Mouse (Mus musculus) bone marrow macrophage, adult 2 months (primary cell): Measurements from ENCODE around the gene Hsdl2. TPM values are rescaled to one million over a fixed set of nuclear protein-coding genes. Genes with fewer than 3 reads are reported as not detected.
"Not testable (repeated sequence)": the region's sequence is repeated elsewhere in the genome, so short reads cannot be mapped to it uniquely, and the experiment has no call there.

ENCODE experiments used
- H3K27ac ChIP-seq: 2 replicates; pipeline ENCODE4 v1.5.1; 2012; ENCODE audit warnings: low read depth, low read length; ENCODE audit not compliant: insufficient read depth
- H3K4me1 ChIP-seq: 2 replicates; pipeline ENCODE4 v1.6.1; 2012; ENCODE audit warnings: low read length; ENCODE audit not compliant: control insufficient read depth, insufficient read depth
- H3K4me3 ChIP-seq: 2 replicates; pipeline ENCODE4 v1.5.1; 2012; ENCODE audit warnings: mild to moderate bottlenecking, low read length, moderate library complexity; ENCODE audit not compliant: insufficient read depth
- CTCF ChIP-seq: IDR thresholded peaks from 2 replicates; pipeline ENCODE4 v1.5.1; 2012; ENCODE audit warnings: low read depth, mild to moderate bottlenecking, low read length, moderate library complexity
- POLR2A ChIP-seq: IDR thresholded peaks from 2 replicates; pipeline ENCODE4 v1.6.1; 2012; ENCODE audit warnings: mild to moderate bottlenecking, low read depth, low read length, borderline replicate concordance
- polyA plus RNA-seq: library from polyadenylated mRNA; stranded (reverse); fragments of >200 nt; gene quantifications from 2 replicates; pipeline ENCODE4 v1.2.4, GENCODE M21; 2012; ENCODE audit not compliant: missing spikeins, insufficient read depth, insufficient read length

Hsdl2 gene
- polyA plus RNA-seq, 1 experiment, result 17.1 TPM

DNA sequence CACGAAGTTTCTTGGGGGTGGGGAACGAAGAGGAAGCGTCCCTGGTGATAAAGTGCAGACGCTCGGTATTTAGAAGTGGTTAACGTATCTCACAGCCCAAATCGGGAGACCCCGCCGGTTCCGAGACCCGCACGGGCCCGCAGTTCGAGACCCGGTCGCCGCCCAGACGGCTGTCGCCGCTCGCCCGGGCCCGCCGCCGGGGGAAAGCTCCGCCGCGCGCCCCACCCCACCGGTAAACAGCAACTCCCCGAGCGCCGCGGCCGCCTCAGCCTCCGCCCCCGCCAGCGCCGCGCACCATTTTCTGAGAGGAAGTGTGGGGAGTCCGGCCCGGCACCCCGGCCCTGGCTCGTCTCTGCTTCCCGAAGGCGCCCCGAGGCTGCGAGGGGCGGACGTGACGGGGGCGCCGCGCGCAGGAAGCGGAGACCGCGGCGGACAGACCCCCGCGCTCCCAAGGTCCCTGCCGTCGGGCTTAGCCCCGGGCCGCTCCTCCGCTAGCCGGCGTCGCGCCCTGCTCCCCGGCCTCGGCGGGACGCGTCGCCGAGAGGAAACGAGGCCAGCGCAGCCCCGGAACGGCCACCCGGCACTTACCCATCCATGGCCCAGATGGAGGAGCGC is 32.7 kb upstream of the Hsdl2 start:
- TF ChIP-seq POLR2A (no peak), CTCF (no peak)
- peaks cover 14% of the 10 kb centered on the region for H3K4me1 ChIP-seq
- H3K4me3 ChIP-seq, result peak overlapping the region; percentile 95
- peak overlapping the region; percentile 95 for H3K27ac ChIP-seq

DNA sequence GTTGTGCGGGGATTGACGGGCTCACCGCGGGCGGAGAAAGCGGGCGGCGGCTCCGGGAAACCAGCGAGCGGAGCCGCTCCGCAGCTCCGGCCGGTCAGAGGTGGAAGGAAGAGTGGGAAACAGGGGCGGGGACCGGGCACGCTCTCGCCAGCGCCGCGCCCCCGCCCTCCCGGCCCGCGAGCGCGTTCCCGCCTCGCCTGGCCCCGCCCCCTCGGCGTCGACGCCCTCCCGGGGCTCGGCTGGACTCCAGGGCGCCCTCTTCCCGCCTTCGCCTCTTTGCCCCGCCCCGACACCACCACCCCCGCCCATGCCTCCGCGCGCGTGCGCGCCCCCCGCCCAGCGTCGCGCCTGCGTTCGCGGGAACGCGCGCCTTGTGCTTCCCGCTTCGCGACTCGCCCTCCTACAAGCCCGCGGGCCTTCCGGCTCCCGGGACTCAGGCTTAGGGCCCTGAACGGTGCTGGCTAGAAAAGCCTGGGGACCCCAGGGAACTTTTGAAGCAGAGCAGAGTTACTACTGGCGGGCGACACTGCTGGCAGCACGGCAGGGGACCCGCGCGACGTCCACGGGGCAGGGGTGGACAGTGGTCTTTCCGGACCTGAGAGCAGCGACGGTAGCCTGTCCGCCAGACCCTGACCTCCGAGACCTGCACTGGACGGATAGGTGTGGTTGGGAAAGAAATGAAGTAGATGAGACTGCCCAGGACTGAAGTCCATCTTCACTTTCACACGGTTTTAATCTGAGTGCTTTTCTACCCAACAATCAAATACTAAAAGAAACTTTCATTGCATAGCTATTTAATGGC is 32.0 kb upstream of the Hsdl2 start, which contains the start of gene Ptbp3:
Gene Ptbp3 (minus strand): TSS at position 190 of the 802 bp plus-strand sequence.
- peak within 1 kb of the TSS; percentile 95 for H3K4me3 ChIP-seq
- peak within 1 kb of the TSS; percentile 97 for H3K27ac ChIP-seq
- TF ChIP-seq POLR2A (no peak), CTCF (no peak)
- peaks cover 18% of the 10 kb centered on the region for H3K4me1 ChIP-seq

DNA sequence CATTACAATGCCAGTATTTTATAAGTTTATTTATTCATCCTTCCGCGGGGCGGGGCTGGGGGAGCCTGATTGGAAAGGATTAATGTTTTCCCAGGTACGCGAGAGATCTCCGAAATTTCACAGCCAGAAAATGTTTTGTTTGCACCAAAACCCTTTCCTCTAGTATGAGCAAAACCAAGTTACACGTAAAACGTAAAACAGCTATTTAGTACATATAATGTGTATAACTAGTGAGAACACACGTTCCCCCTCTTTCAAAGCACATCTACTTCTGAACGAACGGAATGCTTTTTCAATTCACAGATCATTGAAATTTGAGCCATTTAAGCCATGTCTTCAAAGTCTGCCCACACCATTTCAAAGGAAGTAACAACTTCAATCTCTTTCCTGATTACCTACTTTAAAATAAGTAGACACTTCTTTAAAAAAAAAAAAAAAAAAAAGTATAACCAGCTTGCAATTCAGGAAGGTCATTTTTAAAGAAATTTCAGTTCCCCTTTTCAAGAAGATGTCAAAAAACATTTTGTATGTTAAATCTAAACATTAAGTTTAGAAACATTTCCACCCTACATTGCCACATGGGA is 31.3 kb upstream of the Hsdl2 start:
- H3K4me1 ChIP-seq, result peaks cover 15% of the 10 kb centered on the region
- no peak for TF ChIP-seq CTCF
- TF ChIP-seq POLR2A, result no peak
- peak overlapping the region; percentile 97 for H3K27ac ChIP-seq
- peak overlapping the region; percentile 84 for H3K4me3 ChIP-seq

DNA sequence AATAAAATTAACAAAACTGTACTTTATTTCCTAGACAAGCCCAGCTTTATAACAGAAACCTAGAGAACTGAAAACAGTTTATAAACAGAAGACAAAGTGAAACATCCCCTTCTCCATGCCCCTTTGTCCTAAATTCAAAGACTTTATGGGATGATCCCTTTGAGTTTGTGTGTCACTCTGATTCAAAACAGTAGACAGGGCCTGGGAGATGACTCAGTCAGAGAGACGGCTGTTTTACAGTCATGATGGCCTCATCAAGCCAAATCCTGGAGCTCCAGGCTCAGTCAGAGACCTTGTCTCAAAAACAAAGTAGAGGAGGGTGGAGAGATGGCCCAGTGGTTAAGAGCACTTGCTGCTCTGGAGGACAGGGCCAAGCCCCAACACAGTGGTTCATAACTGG is 29.5 kb upstream of the Hsdl2 start:
- no peak for TF ChIP-seq POLR2A
- no peak for TF ChIP-seq CTCF
- no peak overlapping the region for H3K4me3 ChIP-seq
- no peak overlapping the region for H3K27ac ChIP-seq
- H3K4me1 ChIP-seq, result peaks cover 14% of the 10 kb centered on the region

DNA sequence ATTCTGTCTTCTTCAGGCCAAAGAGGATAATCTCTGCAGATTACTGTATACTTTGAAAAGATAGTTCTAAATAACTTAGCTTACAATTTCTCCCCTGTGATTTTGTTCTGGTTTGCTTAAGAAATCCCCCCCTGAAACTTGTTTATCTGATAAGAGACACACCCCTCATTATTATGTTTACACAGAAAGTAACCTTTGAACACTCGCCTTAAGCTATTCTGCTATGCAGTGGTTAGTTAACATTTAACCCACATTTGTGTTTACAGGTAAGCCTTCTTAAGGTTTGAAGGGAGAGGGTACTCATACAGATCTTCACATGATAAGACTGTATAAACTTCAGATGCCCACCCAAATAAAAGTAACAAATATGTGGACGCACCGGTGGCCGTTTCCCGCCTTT is 28.5 kb upstream of the Hsdl2 start:
- peaks cover 14% of the 10 kb centered on the region for H3K4me1 ChIP-seq
- H3K27ac ChIP-seq, result no peak overlapping the region
- TF ChIP-seq POLR2A (no peak), CTCF (no peak)
- no peak overlapping the region for H3K4me3 ChIP-seq

DNA sequence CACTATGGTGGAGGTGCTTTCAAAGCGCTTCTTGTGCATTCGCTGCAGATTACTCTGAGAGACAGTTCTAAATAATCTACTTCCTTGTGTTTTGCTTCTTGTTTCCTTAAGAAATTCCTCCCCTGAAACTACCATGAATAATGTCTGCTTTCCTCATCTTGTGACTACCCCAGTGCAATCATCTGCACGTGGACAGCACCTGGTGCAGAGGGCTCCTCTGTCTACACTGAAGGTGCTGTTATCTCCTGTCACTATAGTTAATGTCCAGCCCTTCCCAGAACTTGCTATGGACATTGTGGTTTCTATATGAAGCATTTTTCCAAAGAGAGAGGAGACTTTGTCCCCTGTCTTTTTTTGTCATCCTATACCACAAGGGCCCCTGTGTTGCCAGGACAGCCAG is 27.8 kb upstream of the Hsdl2 start:
- H3K27ac ChIP-seq, result peak overlapping the region; percentile 19
- H3K4me1 ChIP-seq, result peaks cover 14% of the 10 kb centered on the region
- H3K4me3 ChIP-seq, result no peak overlapping the region
- TF ChIP-seq POLR2A, result no peak
- no peak for TF ChIP-seq CTCF

DNA sequence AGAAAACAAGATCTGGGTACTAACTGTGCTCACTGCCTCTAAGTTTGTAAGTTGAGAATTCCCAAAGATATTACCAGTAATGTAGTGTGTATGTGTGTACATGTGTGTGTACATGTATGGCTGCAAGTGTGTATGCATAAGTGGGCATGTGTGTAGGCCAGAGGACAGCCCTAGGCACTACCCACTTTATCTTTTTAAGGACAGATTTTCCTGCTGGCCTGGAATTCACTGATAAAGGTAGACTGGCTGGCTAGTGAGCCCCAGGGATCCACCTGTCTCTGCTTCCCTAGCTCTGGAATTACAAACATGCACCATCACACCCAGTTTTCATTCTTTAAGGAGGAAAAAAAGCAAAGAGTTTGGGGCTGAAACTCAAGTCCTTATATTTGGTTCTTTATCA is 26.2 kb upstream of the Hsdl2 start:
- Histone ChIP-seq H3K4me1 (peaks cover 15% of the 10 kb centered on the region), H3K27ac (no peak overlapping the region), H3K4me3 (no peak overlapping the region)
- TF ChIP-seq POLR2A, result no peak
- no peak for TF ChIP-seq CTCF

DNA sequence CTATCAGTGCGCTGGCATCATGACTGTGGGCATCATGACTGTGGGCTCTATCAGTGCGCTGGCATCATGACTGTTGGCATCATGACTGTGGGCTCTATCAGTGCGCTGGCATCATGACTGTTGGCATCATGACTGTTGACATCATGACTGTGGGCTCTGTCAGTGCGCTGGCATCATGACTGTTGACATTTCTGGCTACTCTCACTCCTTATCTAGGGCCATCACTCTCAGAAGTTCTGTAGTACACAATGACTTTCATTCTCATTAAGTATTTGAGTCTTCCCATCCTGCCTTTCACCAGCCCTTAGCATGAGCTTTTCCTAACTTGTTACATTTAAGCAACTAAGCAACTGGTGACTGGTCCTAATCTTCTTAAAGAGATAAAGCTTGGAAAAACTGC is 24.0 kb upstream of the Hsdl2 start:
- peaks cover 15% of the 10 kb centered on the region for H3K4me1 ChIP-seq
- H3K4me3 ChIP-seq, H3K27ac ChIP-seq: not testable (repeated sequence)

DNA sequence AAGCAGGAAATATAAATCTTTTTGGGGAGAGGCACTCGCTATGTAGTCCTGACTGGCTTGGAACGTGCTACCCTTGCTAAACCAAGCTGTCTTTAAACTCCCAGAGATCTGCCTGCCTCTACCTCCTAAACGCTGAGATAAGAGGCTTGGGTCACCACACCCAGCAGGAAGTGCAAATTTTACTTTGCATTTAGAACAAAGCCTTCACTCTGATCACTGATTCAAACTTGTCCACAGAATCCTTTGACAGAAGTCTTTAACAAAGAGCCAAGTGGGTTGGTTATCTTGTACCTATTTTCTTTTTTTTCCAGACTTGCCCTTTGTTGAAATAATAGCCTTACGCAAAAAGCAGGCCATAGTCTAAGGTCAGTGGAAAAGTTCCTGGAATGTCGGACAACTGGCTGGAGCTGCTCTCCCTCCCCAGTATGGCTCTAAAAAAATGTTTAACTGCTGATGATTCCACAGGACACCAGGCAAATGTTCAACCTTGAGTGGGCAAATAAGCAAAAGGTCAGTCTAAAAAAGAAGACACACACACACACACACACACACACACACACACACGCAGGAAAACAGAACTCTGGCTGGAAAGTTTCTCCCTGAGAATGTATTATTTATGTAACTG is 23.2 kb upstream of the Hsdl2 start:
- Histone ChIP-seq H3K27ac (no peak overlapping the region), H3K4me1 (peaks cover 13% of the 10 kb centered on the region), H3K4me3 (no peak overlapping the region)
- no peak for TF ChIP-seq CTCF
- no peak for TF ChIP-seq POLR2A

DNA sequence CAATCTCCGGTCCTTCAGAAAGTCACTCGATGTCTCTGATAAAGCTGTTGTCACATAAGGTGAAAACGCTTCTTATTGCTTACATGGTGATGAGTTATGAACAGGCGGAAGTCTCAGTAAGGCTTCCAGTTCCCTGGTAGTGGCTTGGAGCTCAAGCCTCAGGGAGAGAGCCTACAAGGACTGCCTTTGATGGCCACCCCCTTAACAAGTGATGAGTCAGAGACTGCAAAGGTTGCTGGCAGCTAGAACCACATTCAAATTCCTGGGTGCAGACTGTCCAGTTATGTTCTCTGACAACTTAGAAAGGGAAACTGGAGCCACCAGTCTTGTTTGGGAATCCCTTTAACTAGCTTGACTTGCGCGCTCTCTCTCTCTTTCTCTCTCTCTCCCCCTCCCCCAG is 21.2 kb upstream of the Hsdl2 start:
- no peak for TF ChIP-seq CTCF
- no peak for TF ChIP-seq POLR2A
- H3K4me3 ChIP-seq, result no peak overlapping the region
- peaks cover 8% of the 10 kb centered on the region; the same call in 1 of the 2 replicates for H3K4me1 ChIP-seq
- H3K27ac ChIP-seq, result no peak overlapping the region
